Mouse (Mus musculus) myocyte (in vitro differentiated cells): Measurements from ENCODE around the gene Gm11213. TPM values are rescaled to one million over a fixed set of nuclear protein-coding genes. Genes with fewer than 3 reads are reported as not detected.

Experiments
- H3K27me3 ChIP-seq: one replicate; pipeline ENCODE4 v1.6.1; 2011; ENCODE audit not compliant: control insufficient read depth, insufficient read depth, insufficient read length
- H3K36me3 ChIP-seq: one replicate; pipeline ENCODE4 v1.6.1; 2011; ENCODE audit not compliant: control insufficient read depth, insufficient read depth
- H3K4me2 ChIP-seq: one replicate; pipeline ENCODE4 v1.6.1; 2011; ENCODE audit warnings: low read depth, control low read depth
- H3K4me3 ChIP-seq: one replicate; pipeline ENCODE4 v1.5.1; 2011; ENCODE audit warnings: mild to moderate bottlenecking, control low read depth, moderate library complexity
- H3K79me2 ChIP-seq: one replicate; pipeline ENCODE4 v1.6.1; 2011; ENCODE audit not compliant: control insufficient read depth, insufficient read depth
- H3ac ChIP-seq: one replicate; pipeline ENCODE4 v1.6.1; 2011; ENCODE audit not compliant: control insufficient read depth, insufficient read length
- CEBPB ChIP-seq: IDR thresholded peaks from 2 replicates; pipeline ENCODE4 v1.6.1; 2011; ENCODE audit warnings: mild to moderate bottlenecking, moderate library complexity; ENCODE audit not compliant: poor library complexity, insufficient read depth, severe bottlenecking
- E2F4 ChIP-seq: IDR thresholded peaks from one replicate; pipeline ENCODE4 v1.6.1; 2011; ENCODE audit warnings: mild to moderate bottlenecking, control low read depth, moderate library complexity; ENCODE audit not compliant: insufficient read depth
- MAX ChIP-seq: IDR thresholded peaks from one replicate; pipeline ENCODE4 v1.6.1; 2011; ENCODE audit warnings: low read depth, mild to moderate bottlenecking, control low read depth
- MYOD1 ChIP-seq, 3 experiments: IDR thresholded peaks; one replicate each; pipeline ENCODE4 v1.6.1; 2011; ENCODE audit warnings: control low read depth in 2 of 3, low read depth in 2 of 3, mild to moderate bottlenecking in 2 of 3, moderate library complexity in 1 of 3; ENCODE audit not compliant: insufficient read length in 2 of 3, control insufficient read depth in 1 of 3
- MYOG ChIP-seq, 3 experiments: IDR thresholded peaks; one replicate each; pipeline ENCODE4 v1.6.1; 2011; ENCODE audit warnings: control low read depth in 2 of 3, low read depth in 2 of 3, mild to moderate bottlenecking in 2 of 3; ENCODE audit not compliant: insufficient read length in 2 of 3, control insufficient read depth in 1 of 3, insufficient read depth in 1 of 3
- POLR2A ChIP-seq: IDR thresholded peaks from one replicate; pipeline ENCODE4 v1.6.1; 2011; ENCODE audit warnings: low read depth, mild to moderate bottlenecking, control low read depth, moderate library complexity; ENCODE audit not compliant: insufficient read length
- POLR2AphosphoS2 ChIP-seq: IDR thresholded peaks from one replicate; pipeline ENCODE4 v1.6.1; 2011; ENCODE audit warnings: low read depth, control low read depth; ENCODE audit not compliant: insufficient read length
- REST ChIP-seq: IDR thresholded peaks from one replicate; pipeline ENCODE4 v1.6.1; 2011; ENCODE audit warnings: mild to moderate bottlenecking, control low read depth, moderate library complexity; ENCODE audit not compliant: insufficient read depth, insufficient read length
- SRF ChIP-seq: IDR thresholded peaks from one replicate; pipeline ENCODE4 v1.6.1; 2011; ENCODE audit warnings: low read depth; ENCODE audit not compliant: control insufficient read depth, insufficient read length
- TCF12 ChIP-seq: IDR thresholded peaks from one replicate; pipeline ENCODE4 v1.6.1; 2011; ENCODE audit warnings: mild to moderate bottlenecking, control low read depth; ENCODE audit not compliant: poor library complexity, insufficient read depth, severe bottlenecking
- TCF3 ChIP-seq: IDR thresholded peaks from one replicate; pipeline ENCODE4 v1.6.1; 2011; ENCODE audit warnings: low read depth, control low read depth; ENCODE audit not compliant: insufficient read length
- USF1 ChIP-seq: IDR thresholded peaks from one replicate; pipeline ENCODE4 v1.6.1; 2011; ENCODE audit warnings: low read depth, mild to moderate bottlenecking, control low read depth, moderate library complexity
- polyA plus RNA-seq: library from polyadenylated mRNA; unstranded; fragments of >200 nt; fragmentation: generic; extraction: Trizol; gene quantifications from one replicate; pipeline ENCODE4 v1.2.1, GENCODE M21; 2012; ENCODE audit warnings: missing spikeins

Gene Gm11213
- polyA plus RNA-seq, 1 experiment, result not detected

DNA sequence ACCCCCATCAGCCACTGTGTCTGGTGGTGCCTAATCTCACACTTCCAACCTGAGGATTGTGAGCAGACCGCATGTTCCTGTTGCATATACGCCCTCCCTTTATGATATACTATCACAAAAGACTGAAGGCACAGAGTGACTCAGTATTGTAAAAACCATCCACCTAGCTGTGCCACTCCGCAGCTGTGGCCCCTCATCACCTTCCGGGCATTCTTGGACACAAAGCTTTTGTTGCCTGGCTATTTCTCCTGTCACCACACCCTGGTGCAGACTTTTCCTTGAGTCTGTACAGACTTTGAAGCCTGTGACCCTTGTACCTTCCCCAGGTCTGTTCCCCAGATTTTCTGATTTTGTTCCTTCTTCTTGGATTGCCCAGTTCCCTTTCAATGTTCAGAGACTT lies 9.1 kb downstream of the Gm11213 start:
- Histone ChIP-seq H3ac (no peak overlapping the region), H3K27me3 (no peaks in the 10 kb centered on the region), H3K36me3 (no peaks in the 10 kb centered on the region), H3K4me3 (no peak overlapping the region), H3K4me2 (no peak overlapping the region), H3K79me2 (no peaks in the 10 kb centered on the region)
- peak in 2 of 3 experiments; percentile 76 to 87 for TF ChIP-seq MYOD1 (IDR thresholded peaks at IDR 0.05; ENCODE audit: control insufficient read depth in 1 of 3, insufficient read length in 2 of 3, low read depth in 2 of 3)
- peak in 1 of 3 experiments; percentile 58 for TF ChIP-seq MYOG (IDR thresholded peaks at IDR 0.05; ENCODE audit: control insufficient read depth in 1 of 3, insufficient read depth in 1 of 3, insufficient read length in 2 of 3, low read depth in 2 of 3)
- no peak for TF ChIP-seq E2F4
- TF ChIP-seq POLR2A, result no peak
- TF ChIP-seq TCF12, result no peak
- TF ChIP-seq CEBPB, result no peak
- TF ChIP-seq MAX, result no peak
- TF ChIP-seq SRF, result no peak
- TF ChIP-seq USF1, result no peak
- TF ChIP-seq POLR2AphosphoS2, result no peak

DNA sequence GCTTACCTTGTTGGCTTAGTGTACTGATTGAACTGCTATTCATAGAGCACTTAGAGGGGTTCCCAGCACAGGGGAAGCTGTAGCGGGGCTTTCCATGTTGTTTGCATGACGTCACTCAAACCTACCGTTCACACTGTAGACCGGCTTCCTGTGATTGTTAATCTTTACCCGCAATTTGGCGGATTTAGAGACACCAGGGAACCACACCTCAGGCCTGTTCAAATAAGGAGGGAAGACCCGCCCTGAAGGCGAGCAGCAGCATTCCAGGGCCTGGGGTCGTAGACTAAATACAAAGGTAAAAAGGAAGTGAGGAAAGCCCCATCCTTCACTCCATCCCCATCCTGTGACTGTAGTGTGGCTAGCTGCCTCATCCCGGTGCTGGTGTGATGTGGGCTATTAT lies 9.8 kb downstream of the Gm11213 start:
- H3K36me3 ChIP-seq, result no peaks in the 10 kb centered on the region
- no peaks in the 10 kb centered on the region for H3K79me2 ChIP-seq
- H3ac ChIP-seq, result no peak overlapping the region
- TF ChIP-seq TCF12, result no peak
- TF ChIP-seq REST, result no peak
- TF ChIP-seq POLR2AphosphoS2, result no peak
- no peak for TF ChIP-seq TCF3
- no peak for TF ChIP-seq POLR2A
- no peak for TF ChIP-seq USF1
- TF ChIP-seq SRF, result no peak
- TF ChIP-seq MAX, result no peak
- TF ChIP-seq CEBPB, result no peak
- TF ChIP-seq MYOD1 (IDR thresholded peaks at IDR 0.05; ENCODE audit: control insufficient read depth in 1 of 3, insufficient read length in 2 of 3, low read depth in 2 of 3), result no peak
- no peak for TF ChIP-seq MYOG (IDR thresholded peaks at IDR 0.05; ENCODE audit: control insufficient read depth in 1 of 3, insufficient read depth in 1 of 3, insufficient read length in 2 of 3, low read depth in 2 of 3)
- TF ChIP-seq E2F4, result no peak
- H3K4me3 ChIP-seq, result no peak overlapping the region
- H3K27me3 ChIP-seq, result no peaks in the 10 kb centered on the region
- peak overlapping the region; percentile 64 for H3K4me2 ChIP-seq

DNA sequence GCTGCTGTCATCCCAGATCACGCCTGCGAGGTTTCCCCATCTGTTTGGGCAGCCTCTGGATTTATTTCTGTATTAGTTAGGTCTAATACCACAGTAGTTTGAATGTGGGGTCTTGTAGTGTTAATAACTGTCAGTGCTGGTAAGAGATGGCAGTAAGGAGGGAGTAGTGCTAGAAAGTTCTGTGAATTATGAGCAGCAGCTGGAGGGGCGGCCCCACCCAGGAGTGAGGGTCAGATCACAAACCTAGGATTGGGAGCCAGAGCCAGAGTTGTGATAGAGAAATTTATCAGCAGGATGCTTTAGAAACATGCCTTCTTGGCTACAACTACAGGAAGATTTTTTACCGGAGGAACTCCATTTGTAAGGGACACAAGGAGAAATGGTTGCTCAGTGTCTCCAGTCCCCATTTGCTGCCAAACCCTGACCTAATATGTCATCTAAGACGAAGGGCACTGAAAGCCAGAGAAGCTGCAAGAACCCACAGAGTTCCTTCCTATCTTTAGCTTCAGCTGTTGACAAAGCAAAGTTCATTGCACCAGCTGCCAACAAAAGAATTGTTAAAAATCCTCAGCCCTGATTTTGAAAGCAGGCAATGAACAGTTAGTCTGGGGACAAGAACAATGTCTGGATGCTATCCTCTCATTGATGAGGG lies 10.5 kb downstream of the Gm11213 start:
- Histone ChIP-seq H3K4me3 (no peak overlapping the region), H3K79me2 (no peaks in the 10 kb centered on the region), H3K4me2 (peak overlapping the region; percentile 64), H3K27me3 (no peaks in the 10 kb centered on the region), H3K36me3 (no peaks in the 10 kb centered on the region), H3ac (no peak overlapping the region)
- no peak for TF ChIP-seq POLR2AphosphoS2
- no peak for TF ChIP-seq TCF3
- peak; percentile 29 to 83 (median 73) for TF ChIP-seq MYOD1 (IDR thresholded peaks at IDR 0.05; ENCODE audit: control insufficient read depth in 1 of 3, insufficient read length in 2 of 3, low read depth in 2 of 3)
- TF ChIP-seq CEBPB, result no peak
- no peak for TF ChIP-seq POLR2A
- TF ChIP-seq SRF, result peak; percentile 73
- TF ChIP-seq USF1, result no peak
- no peak for TF ChIP-seq MAX
- TF ChIP-seq MYOG (IDR thresholded peaks at IDR 0.05; ENCODE audit: control insufficient read depth in 1 of 3, insufficient read depth in 1 of 3, insufficient read length in 2 of 3, low read depth in 2 of 3), result peak in 2 of 3 experiments; percentile 16 to 85
- no peak for TF ChIP-seq REST
- peak; percentile 63 for TF ChIP-seq TCF12
- no peak for TF ChIP-seq E2F4

DNA sequence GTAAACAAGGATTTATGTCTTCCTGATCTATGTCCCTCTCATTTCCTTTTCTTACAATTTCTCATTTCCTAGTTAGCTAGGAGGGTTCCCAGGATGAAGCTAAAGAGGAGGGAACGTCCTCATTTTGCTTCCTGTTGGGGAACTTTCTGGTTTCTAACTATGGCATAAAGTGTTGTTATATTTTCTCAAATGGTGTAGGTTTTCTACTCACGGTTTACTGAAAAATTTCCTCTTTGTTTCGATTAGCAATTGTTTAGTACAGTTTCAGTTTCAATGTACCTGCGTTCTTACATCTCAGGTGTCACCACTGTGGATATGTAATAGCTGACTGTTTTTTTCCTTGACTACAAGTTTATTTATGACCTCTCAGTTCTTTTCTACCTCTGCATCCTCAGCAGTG lies 14.5 kb downstream of the Gm11213 start:
- no peak overlapping the region for H3K4me3 ChIP-seq
- H3K27me3 ChIP-seq, result no peaks in the 10 kb centered on the region
- no peaks in the 10 kb centered on the region for H3K79me2 ChIP-seq
- no peak overlapping the region for H3ac ChIP-seq
- TF ChIP-seq TCF12 (no peak), USF1 (no peak), TCF3 (no peak), MAX (no peak), CEBPB (no peak), POLR2AphosphoS2 (no peak), MYOG (IDR thresholded peaks at IDR 0.05; ENCODE audit: control insufficient read depth in 1 of 3, insufficient read depth in 1 of 3, insufficient read length in 2 of 3, low read depth in 2 of 3) (no peak), E2F4 (no peak), SRF (no peak), MYOD1 (IDR thresholded peaks at IDR 0.05; ENCODE audit: control insufficient read depth in 1 of 3, insufficient read length in 2 of 3, low read depth in 2 of 3) (no peak), REST (no peak), POLR2A (no peak)
- H3K4me2 ChIP-seq, result no peak overlapping the region
- no peaks in the 10 kb centered on the region for H3K36me3 ChIP-seq
